Mouse (Mus musculus) CD8-positive naive resting alpha-beta T cell, adult 2 months (primary cell): Measurements from ENCODE around the gene Trp53.

ENCODE experiments used
- DNase-seq, 2 experiments: peaks; one replicate each; pipeline ENCODE4 v3.0.0; 2022; ENCODE audit warnings: low read depth in 2 of 2, low spot score in 2 of 2

The Trp53 gene

DNA sequence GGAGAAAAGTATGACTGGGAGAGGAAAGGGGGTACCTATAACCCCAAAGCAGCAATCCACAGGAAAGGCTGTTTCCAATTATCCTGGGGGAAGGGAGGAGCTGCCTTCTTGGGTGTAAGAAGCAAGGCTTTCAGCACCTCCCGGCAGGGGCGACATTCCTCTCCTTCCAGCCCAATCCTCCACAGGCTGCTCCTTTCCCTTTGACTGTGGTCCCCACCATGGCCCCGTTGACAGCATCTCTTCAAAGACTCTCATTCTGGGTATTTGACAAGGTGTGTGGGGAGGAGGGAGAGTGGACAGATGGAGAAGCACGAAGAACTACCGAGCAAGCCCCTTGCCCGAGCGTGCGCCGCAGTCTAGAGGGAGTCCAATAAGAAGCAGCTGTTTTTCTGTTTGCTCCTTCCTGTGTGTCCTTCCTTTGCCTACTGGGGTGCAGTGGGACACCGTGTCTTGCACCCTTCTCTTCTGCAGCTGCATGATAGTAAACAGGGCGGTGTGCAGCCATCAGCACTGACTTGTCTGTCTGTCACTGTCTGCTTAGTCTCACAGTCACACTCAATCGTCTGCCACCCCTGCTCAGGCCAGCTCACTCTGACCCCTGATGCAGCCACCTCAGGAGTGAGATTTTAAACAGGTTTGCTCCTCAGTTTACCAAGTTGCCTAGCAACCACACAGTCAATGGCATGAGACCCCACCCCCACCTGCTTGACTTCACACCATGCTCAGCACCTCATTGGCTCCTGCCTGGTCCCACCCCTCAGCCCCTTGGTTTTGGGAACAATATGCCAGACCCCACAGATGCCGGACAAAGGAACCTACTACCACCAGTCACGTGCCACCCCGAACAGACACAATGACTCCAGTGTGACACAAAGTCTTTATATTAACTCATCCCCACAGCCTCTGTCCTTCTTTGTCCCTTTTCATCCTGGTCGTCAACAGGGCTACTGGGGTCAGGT is 19.0 kb upstream of the Trp53 start:
- DNase-seq: no peak

- DNase-seq: no peak
These were observed 16.8 kb upstream of the Trp53 start for GRCm38 (mm10) chr11:69563373-69563772.

- no peak for DNase-seq
These were observed 15.8 kb upstream of the Trp53 start for GRCm38 (mm10) chr11:69564391-69564790.

DNA sequence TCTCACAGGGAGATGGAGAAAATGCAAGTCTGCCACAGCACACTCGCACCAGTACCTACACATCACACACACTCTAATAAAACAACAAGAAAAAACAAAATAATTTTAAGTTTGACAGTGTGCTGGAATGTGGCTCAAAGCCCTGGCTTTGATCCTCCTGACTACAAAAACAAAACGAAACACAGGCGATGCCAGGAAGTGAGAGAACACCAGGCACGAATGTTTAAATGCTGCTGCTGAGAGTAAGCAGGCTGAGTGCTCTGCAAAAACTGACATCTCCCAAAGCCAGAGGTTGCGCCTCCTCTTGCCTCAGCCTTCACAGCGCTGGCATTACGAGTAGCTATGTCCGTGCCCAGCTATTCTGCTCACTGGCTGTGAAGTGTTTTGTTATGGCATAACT is 15.0 kb upstream of the Trp53 start:
- DNase-seq: no peak

GRCm38 (mm10) chr11:69575220-69575619 is 4.9 kb upstream of the Trp53 start:
- peak; percentile 20 to 22 for DNase-seq

- no peak for DNase-seq
These were observed 3.9 kb upstream of the Trp53 start for GRCm38 (mm10) chr11:69576307-69576706.

DNA sequence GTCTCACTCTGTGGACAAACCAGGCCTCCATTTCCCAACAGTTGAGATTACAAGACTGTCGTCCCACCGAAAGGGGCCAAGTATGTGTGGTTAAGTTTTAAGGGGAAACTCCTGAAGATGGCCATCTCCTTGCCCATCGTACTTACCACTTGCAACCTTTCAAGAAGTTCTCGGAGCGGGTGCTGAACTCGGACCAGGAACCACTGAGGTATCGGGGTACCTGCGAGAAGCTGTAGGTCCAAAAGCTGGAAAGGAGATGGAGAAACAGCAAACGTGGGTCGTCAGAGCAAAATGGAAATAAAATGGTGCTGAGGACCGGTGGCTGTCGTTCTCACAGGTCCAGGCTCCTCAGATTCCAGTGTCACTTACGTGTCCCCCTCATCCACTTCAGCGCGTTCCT is 1.9 kb upstream of the Trp53 start:
- DNase-seq: no peak

- peak; percentile 96 to 98 for DNase-seq
These were observed 786 bp upstream of the Trp53 start for GRCm38 (mm10) chr11:69579128-69580017.

- DNase-seq: peak in 1 of 2 experiments; percentile 42
These were observed 500 bp downstream of the Trp53 start for GRCm38 (mm10) chr11:69580572-69581146.

DNA sequence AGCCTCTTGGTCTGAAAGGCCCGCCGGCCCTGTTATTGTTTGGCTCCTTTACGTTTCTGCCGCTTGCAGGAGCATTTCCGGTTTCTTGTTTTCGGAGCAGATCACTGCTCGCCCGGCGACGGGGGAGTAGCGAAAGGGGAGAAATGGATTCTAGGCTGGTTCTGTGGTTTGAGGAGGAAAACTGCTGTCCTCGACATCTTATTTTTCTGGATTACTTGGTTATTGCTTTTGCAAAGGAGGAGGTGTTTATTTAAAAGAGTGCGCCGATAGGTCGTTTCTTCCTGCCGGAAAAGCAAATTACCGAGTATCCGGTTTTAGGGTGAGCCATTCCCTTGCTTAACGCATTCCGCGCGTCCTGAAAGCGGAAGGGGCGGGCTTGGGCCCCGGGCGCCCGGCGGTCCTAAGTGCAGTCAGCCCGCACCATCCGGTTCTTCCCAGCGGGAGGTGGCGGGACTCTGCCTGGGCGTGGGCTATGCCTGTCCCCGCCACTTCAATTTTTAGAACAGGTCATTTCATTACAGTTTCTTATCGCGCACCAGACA is 1.1 kb downstream of the Trp53 start:
- DNase-seq: peak; percentile 75 to 83

- DNase-seq: no peak
These were observed 1.7 kb downstream of the Trp53 start for GRCm38 (mm10) chr11:69581814-69582213.

DNA sequence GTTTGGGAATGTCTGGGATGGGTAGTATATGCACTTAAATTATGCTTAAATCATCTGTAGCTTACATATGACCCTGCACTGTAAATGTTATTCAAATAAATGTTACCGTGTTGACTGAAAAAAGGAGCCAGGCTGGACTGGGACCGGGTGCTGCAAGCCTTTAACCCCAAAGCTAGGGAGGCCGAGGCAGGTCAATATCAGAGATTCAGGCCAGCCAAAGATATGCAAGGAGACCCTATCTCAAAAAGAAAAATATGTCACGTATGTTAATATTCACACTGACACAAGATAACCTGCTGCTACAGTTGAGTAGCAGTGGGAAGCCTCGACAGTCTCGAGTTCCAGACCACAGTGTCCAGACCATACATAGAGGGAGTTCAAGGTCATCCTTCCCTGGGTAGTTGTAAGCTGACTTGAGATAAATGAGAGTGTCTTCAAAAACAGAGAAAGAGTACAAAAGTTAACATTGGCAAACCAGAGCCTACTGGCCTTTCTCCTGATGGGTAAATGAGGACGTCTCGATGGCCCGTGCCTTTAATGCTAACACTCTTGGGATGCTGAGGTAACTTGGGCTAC is 2.2 kb downstream of the Trp53 start:
- no peak for DNase-seq

DNA sequence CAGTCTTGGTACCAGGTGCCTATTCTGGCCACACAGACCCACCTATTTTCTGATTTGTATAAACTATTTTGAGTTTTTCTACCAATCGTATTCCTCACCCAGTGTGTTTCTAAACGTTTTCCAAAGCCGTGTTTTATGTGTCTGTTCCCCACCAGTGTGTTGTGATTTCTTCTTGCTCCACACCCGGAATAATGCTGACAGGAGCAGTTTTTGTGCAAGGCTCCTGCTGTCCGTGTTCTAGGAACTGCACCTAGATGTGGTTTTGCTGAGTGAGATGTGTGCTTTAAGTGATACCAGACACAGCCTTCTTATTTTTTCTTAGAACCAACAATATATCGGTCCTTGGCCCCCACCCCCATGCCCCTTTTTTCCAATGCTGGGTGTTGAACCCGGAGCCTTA is 3.8 kb downstream of the Trp53 start:
- no peak for DNase-seq

- DNase-seq: no peak
These were observed 4.8 kb downstream of the Trp53 start for GRCm38 (mm10) chr11:69584937-69585336.

- no peak for DNase-seq
These were observed 5.7 kb downstream of the Trp53 start for GRCm38 (mm10) chr11:69585718-69586325.

GRCm38 (mm10) chr11:69589207-69589834 is 9.2 kb downstream of the Trp53 start:
- DNase-seq: no peak

GRCm38 (mm10) chr11:69590622-69591021 is 10.5 kb downstream of the Trp53 start:
- no peak for DNase-seq

DNA sequence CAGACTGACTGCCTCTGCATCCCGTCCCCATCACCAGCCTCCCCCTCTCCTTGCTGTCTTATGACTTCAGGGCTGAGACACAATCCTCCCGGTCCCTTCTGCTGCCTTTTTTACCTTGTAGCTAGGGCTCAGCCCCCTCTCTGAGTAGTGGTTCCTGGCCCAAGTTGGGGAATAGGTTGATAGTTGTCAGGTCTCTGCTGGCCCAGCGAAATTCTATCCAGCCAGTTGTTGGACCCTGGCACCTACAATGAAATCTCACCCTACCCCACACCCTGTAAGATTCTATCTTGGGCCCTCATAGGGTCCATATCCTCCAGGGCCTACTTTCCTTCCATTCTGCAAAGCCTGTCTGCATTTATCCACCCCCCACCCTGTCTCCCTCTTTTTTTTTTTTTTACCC is 11.3 kb downstream of the Trp53 start:
- no peak for DNase-seq

DNA sequence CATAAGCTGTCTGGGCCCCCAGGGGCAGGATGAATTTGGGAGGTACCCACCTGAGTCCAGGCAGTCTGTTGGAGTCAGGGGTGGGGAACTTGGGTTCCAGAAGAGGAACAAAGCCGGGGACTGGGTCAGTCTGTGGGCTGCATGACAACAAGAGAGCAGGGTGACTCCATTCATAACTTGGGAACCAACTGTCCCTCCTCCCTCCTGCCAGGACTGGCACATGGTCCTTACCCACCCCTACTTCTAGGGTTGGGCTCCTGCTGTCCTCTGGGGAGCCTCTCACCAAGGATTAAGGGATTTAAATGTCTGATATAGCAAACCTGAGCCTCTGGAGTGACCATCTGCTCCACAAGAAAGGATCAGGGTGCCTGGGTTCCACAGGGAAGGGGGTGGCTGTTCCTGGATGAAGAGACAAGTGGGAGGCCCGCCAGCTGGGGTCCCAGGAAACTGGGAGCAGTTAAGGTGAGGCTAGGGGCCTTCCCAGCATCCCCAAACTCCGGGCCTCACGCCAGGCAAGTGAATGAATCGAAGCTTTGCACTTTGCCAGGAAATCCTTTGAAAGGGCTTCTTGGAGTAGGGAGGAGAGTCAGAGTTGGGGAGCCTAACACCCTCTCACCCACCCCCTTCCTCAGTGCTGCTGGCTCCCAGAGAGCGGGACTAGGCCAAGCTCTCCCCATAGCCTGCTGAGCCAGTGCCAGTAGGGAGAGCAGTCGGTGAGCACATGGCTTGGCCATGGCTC is 11.9 kb downstream of the Trp53 start:
- DNase-seq: no peak
